Comparison of ENCODE assay signal across 27 mouse cellular contexts in genomic region chr3:54493567-54493966, GRCm38 (mm10).
DNase-seq lines count a peak whose midpoint lies in the region; ATAC-seq and TF ChIP-seq lines count a peak whose summit lies in the region.
"Had no signal": no experiment of that assay in that cellular context is flagged by ENCODE, and none has a peak within 500 bp of the region (broad histone marks: within the 10 kb centered on the region; RNA-seq: fewer than 3 reads in every experiment).

No protein-coding gene starts in this region.

- WGBS in liver, adult 2 months, result 14% methylated on average over 3 of the region's 3 CpGs
- WGBS in liver, embryonic 11.5 days, result 60% methylated on average over 3 of the region's 3 CpGs
- WGBS in stomach, postnatal 0 days, result 80% methylated on average over 3 of the region's 3 CpGs
- WGBS in intestine, postnatal 0 days, result 80% methylated on average over 3 of the region's 3 CpGs

- H3K36me3 ChIP-seq in liver, adult 2 months (ENCODE audit: control insufficient read depth, insufficient read depth, low read length), result no peaks in the 10 kb centered on the region
- H3K36me3 ChIP-seq in liver, embryonic 11.5 days (ENCODE audit: control insufficient read depth, insufficient read depth, low read length), result no peaks in the 10 kb centered on the region
- H3K36me3 ChIP-seq in stomach, postnatal 0 days (ENCODE audit: control insufficient read depth, insufficient read depth, low read length), result no peaks in the 10 kb centered on the region
- no peaks in the 10 kb centered on the region for H3K36me3 ChIP-seq in intestine, postnatal 0 days (ENCODE audit: control insufficient read depth, insufficient read depth)
- H3K36me3 ChIP-seq: embryonic facial prominence, embryonic 13.5 days; embryonic facial prominence, embryonic 15.5 days; forebrain, embryonic 10.5 days; forebrain, embryonic 15.5 days; G1E had no signal

- H3K27me3 ChIP-seq in liver, adult 2 months (ENCODE audit: control insufficient read depth, insufficient read depth, low read length), result no peaks in the 10 kb centered on the region
- no peaks in the 10 kb centered on the region for H3K27me3 ChIP-seq in liver, embryonic 11.5 days (replicated peaks; ENCODE audit: control insufficient read depth, insufficient read depth, low read length)
- no peaks in the 10 kb centered on the region for H3K27me3 ChIP-seq in stomach, postnatal 0 days (ENCODE audit: control insufficient read depth, insufficient read depth, low read length)
- no peaks in the 10 kb centered on the region for H3K27me3 ChIP-seq in intestine, postnatal 0 days (replicated peaks; ENCODE audit: control insufficient read depth, insufficient read depth, low read length)
- H3K27me3 ChIP-seq: embryonic facial prominence, embryonic 13.5 days; embryonic facial prominence, embryonic 15.5 days; forebrain, embryonic 13.5 days; forebrain, embryonic 15.5 days; Patski had no signal

- peak; percentile 93 for DNase-seq in liver, adult 2 months (ENCODE audit: extremely low read depth, low read depth, low spot score)
- DNase-seq in liver, embryonic 11.5 days (ENCODE audit: low spot score), result no peak
- peak; percentile 18 for DNase-seq in 416B (ENCODE audit: low read depth)
- no peak for DNase-seq in stomach, postnatal 0 days (ENCODE audit: low spot score)
- no peak for DNase-seq in thymus, postnatal 10 days (ENCODE audit: low spot score in 2 of 2)
- DNase-seq: adrenal gland, adult 8-10 months; adrenal gland, postnatal 14 days; adrenal gland, postnatal 36 days; cerebellum, adult 11-12 months; cerebellum, adult 2 months; cerebellum, adult 9-10 months; cerebellum, postnatal 10 days; cerebellum, postnatal 25 days; embryo, embryonic 11 days; forebrain, postnatal 0 days had no signal

- TF ChIP-seq CTCF in liver, adult 2 months (IDR thresholded peaks at IDR 0.05; ENCODE audit: low read depth, low read length), result no peak
- no peak for TF ChIP-seq CTCF in stomach, postnatal 0 days (IDR thresholded peaks at IDR 0.05; ENCODE audit: low read depth)
- TF ChIP-seq CTCF in intestine, postnatal 0 days (IDR thresholded peaks at IDR 0.05; ENCODE audit: low read depth), result no peak

- no peaks in the 10 kb centered on the region for H3K79me2 ChIP-seq in liver, adult 2 months (ENCODE audit: control insufficient read depth, insufficient read depth, low read length)

- peak overlapping the region; percentile 12; the same call in 1 of the 2 replicates for H3K4me3 ChIP-seq in liver, adult 2 months (ENCODE audit: insufficient read depth, low read depth, low read length)
- no peak overlapping the region for H3K4me3 ChIP-seq in liver, embryonic 11.5 days (ENCODE audit: low read depth, low read length)
- H3K4me3 ChIP-seq in stomach, postnatal 0 days (ENCODE audit: low read depth, low read length), result no peak overlapping the region
- H3K4me3 ChIP-seq in intestine, postnatal 0 days (ENCODE audit: low read depth, low read length), result no peak overlapping the region
- H3K4me3 ChIP-seq: embryonic facial prominence, embryonic 13.5 days; embryonic facial prominence, embryonic 15.5 days; erythroblast, embryonic 14.5 days; forebrain, embryonic 10.5 days; forebrain, embryonic 13.5 days; forebrain, embryonic 15.5 days had no signal

- no peak overlapping the region for H3K9ac ChIP-seq in liver, adult 2 months (ENCODE audit: low read depth, low read length)
- H3K9ac ChIP-seq in liver, embryonic 11.5 days (ENCODE audit: low read depth, low read length), result no peak overlapping the region
- H3K9ac ChIP-seq in stomach, postnatal 0 days (ENCODE audit: low read length), result no peak overlapping the region
- no peak overlapping the region for H3K9ac ChIP-seq in intestine, postnatal 0 days (ENCODE audit: low read depth, low read length)
- H3K9ac ChIP-seq: embryonic facial prominence, embryonic 13.5 days; embryonic facial prominence, embryonic 15.5 days; forebrain, embryonic 13.5 days; forebrain, embryonic 15.5 days; forebrain, postnatal 0 days had no signal

- H3K4me2 ChIP-seq in liver, embryonic 11.5 days, result no peak overlapping the region
- no peak overlapping the region for H3K4me2 ChIP-seq in stomach, postnatal 0 days (replicated peaks; ENCODE audit: low read depth)
- H3K4me2 ChIP-seq in intestine, postnatal 0 days (replicated peaks; ENCODE audit: low read depth), result no peak overlapping the region
- H3K4me2 ChIP-seq: embryonic facial prominence, embryonic 13.5 days; embryonic facial prominence, embryonic 15.5 days; forebrain, embryonic 13.5 days; forebrain, embryonic 15.5 days had no signal

- no peak for TF ChIP-seq EP300 in stomach, postnatal 0 days (optimal IDR thresholded peaks at IDR 0.05)

- TF ChIP-seq POLR2A in liver, adult 2 months (IDR thresholded peaks at IDR 0.05; ENCODE audit: extremely low read depth, insufficient read depth, low read length), result no peak

- no peaks in the 10 kb centered on the region for H3K9me3 ChIP-seq in liver, embryonic 11.5 days (ENCODE audit: control insufficient read depth, low read length)
- H3K9me3 ChIP-seq in stomach, postnatal 0 days (ENCODE audit: control insufficient read depth, low read length), result no peaks in the 10 kb centered on the region
- H3K9me3 ChIP-seq in intestine, postnatal 0 days (ENCODE audit: control insufficient read depth), result no peaks in the 10 kb centered on the region
- H3K9me3 ChIP-seq: embryonic facial prominence, embryonic 13.5 days; embryonic facial prominence, embryonic 15.5 days; forebrain, embryonic 10.5 days; forebrain, embryonic 13.5 days; forebrain, embryonic 15.5 days had no signal

- H3K27ac ChIP-seq in liver, adult 2 months (replicated peaks; ENCODE audit: insufficient read depth, low read depth, low read length), result peak overlapping the region; percentile 53
- H3K27ac ChIP-seq in liver, embryonic 11.5 days (ENCODE audit: low read depth, low read length), result no peak overlapping the region
- no peak overlapping the region for H3K27ac ChIP-seq in stomach, postnatal 0 days (replicated peaks)
- no peak overlapping the region for H3K27ac ChIP-seq in intestine, postnatal 0 days (ENCODE audit: low read depth, low read length)
- H3K27ac ChIP-seq: embryonic facial prominence, embryonic 13.5 days; embryonic facial prominence, embryonic 15.5 days; forebrain, embryonic 10.5 days; forebrain, embryonic 13.5 days; forebrain, embryonic 15.5 days had no signal

- no peak for ATAC-seq in liver, embryonic 11.5 days (replicated peaks; ENCODE audit: low FRiP score)
- ATAC-seq in common myeloid progenitor, adult 5-6 weeks (replicated peaks; ENCODE audit: low read depth, poor library complexity, severe bottlenecking), result peak; percentile 60; the same call in 1 of the 2 replicates
- peak; percentile 54 for ATAC-seq in megakaryocyte, adult 5-6 weeks (ENCODE audit: poor library complexity, severe bottlenecking)
- no peak for ATAC-seq in stomach, postnatal 0 days (ENCODE audit: low FRiP score, low TSS enrichment)
- ATAC-seq in intestine, postnatal 0 days, result no peak
- ATAC-seq: activated CD4-positive, CD25-positive, alpha-beta regulatory T cell, adult 4 months; forebrain, embryonic 13.5 days; forebrain, embryonic 15.5 days; forebrain, postnatal 0 days; Patski had no signal

- H3K4me1 ChIP-seq in liver, adult 2 months (ENCODE audit: control insufficient read depth, insufficient read depth, low read length), result no peaks in the 10 kb centered on the region; the same call in 1 of the 2 replicates
- H3K4me1 ChIP-seq in liver, embryonic 11.5 days (replicated peaks; ENCODE audit: control insufficient read depth, insufficient read depth, low read length), result no peaks in the 10 kb centered on the region
- no peaks in the 10 kb centered on the region for H3K4me1 ChIP-seq in stomach, postnatal 0 days (replicated peaks; ENCODE audit: control insufficient read depth, insufficient read depth)
- no peaks in the 10 kb centered on the region for H3K4me1 ChIP-seq in intestine, postnatal 0 days (replicated peaks; ENCODE audit: control insufficient read depth, insufficient read depth, low read length)
- H3K4me1 ChIP-seq: forebrain, embryonic 10.5 days; forebrain, embryonic 13.5 days; forebrain, embryonic 15.5 days had no signal

Comparison
In these comparisons a context has a peak if more than half of its experiments do, and no peak if none do; other contexts are left out.
1. DNase-seq: peak in liver, adult 2 months (single experiment) and 416B (single experiment); none in liver, embryonic 11.5 days (single experiment), stomach, postnatal 0 days (single experiment) and thymus, postnatal 10 days (0 of 2).
2. ATAC-seq: peak in common myeloid progenitor, adult 5-6 weeks (single experiment) and megakaryocyte, adult 5-6 weeks (single experiment); none in liver, embryonic 11.5 days (single experiment), stomach, postnatal 0 days (single experiment) and intestine, postnatal 0 days (single experiment).